Mouse (Mus musculus) thymus, adult 2 months (tissue): ENCODE measurements around the gene Kiz.

Experiments used
- CTCF ChIP-seq: fragments of 200-500 bp; IDR thresholded peaks from 2 replicates; pipeline ENCODE4 v1.5.1; 2012; ENCODE audit warnings: mild to moderate bottlenecking, control low read depth, low read length, moderate library complexity, borderline replicate concordance; ENCODE audit not compliant: control insufficient read depth, poor library complexity, insufficient read depth; ENCODE audit errors: extremely low read depth
- POLR2A ChIP-seq: fragments of 200-500 bp; IDR thresholded peaks from 2 replicates; pipeline ENCODE4 v1.6.1; 2012; ENCODE audit warnings: mild to moderate bottlenecking, low read length, control low read depth, moderate library complexity; ENCODE audit not compliant: control insufficient read depth, poor library complexity, insufficient read depth; ENCODE audit errors: extremely low read depth

DNA sequence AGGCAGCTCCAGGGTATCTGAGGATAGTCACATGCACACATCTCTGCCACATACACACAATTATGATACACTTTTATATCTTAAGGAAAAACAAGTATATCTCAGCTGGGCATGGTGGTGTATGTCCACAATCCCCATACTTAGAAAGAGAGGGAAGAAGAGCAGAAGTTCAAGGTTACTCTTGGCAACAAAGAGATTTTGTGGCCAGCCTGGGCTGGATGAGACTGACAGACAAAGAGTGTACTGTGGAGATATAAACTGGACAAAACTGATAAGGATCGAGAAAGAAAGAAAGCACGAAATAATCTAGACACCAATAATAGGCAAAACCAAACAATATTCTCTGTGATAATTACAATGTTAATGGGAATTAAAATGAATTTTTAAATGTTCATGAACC lies 151.6 kb downstream of the Kiz start:
- TF ChIP-seq CTCF, result no peak
- no peak for TF ChIP-seq POLR2A
